Mouse (Mus musculus) urinary bladder, postnatal 0 days (tissue): ENCODE results near the gene Fam163b. TPM values are rescaled to one million over a fixed set of nuclear protein-coding genes. Genes with fewer than 3 reads are reported as not detected.

Source experiments
- polyA plus RNA-seq: library from polyadenylated mRNA; unstranded; fragments of >200 nt; fragmentation: Nextera tagmentation; extraction: Ambion mirVana; gene quantifications from 2 replicates; pipeline ENCODE4 v1.2.1, GENCODE M21; 2015

The Fam163b gene
- 0.10 TPM in 1 of 2 replicates, not detected in the other for polyA plus RNA-seq

DNA sequence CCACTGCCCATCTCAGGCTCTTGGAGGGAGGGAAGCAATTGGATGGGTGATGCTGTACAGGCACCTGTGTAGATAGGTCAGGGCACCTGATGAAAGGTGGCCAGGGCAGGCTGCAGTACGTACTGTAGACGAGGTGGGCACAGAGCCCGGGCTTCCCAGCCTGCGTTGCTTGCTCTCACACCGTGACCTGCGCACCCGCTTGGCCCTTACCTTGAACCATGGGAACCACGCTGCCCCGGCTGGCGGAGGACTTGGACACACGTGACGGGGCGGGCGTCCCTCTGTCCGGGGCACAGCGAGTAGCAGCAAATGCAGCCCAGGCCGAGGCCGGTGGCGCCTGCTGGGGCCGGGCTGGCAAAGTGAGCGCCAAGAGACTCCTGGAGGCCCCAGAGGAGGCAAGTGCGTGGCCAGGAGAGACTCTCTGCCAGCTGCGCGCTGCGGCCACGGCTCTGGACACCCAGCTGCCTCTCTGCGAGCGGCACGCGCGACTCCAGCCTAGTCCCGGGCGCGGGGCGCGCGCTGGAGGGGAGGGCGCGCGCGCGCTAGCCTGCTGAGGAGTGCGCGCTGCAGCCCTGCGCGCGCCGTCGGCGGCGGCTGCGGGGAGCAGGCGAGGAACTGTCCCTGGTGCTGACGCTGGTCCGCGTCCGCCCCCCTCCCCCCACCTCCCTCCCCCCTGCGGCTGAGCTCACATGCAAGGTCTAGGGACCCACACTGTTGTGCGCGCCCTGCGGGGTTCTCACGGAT, at the start of gene Fam163b:
Gene Fam163b (minus strand): TSS at position 542 of the 744 bp plus-strand sequence.

DNA sequence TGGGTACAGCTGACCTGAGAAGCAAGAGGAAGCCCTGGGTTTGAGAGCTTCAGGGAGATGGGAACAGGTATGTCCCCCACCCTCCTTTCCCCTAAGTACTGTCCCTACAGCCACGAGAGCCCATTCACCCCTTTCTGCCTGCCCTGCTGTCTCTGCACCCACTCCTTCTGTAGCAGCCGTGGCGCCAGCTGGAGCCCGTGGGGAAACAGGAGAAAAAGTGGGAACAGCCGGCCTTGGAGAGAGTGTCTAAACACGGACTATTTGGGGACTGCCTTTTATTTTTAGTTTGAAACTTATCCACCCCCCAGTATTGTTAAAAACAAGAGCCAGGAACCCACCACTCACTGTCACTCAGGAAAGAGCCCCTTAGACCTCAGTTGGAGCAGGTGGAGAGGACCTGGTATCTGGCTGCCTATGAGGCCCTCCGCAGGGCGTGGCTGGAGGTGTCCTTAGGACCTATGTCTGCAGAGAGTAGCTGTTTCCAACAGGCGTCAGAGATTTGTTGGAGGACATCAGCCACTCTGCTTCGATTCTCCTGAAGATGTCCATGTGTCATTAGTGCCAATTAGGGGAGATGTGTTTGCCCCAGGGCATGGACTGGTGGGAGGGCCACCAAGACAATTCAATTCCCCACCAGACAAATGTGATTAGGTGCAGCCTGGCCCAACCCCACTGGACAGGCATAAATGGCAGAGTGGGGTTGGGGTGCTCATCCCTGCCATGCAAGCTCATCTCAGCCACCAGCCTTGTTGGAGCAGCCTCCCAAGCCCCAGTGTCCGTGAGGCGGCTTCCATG, 22.7 kb upstream of the Fam163b start, which contains the start of gene Dbh:
Gene Dbh (plus strand): TSS at position 438 of the 795 bp plus-strand sequence.

DNA sequence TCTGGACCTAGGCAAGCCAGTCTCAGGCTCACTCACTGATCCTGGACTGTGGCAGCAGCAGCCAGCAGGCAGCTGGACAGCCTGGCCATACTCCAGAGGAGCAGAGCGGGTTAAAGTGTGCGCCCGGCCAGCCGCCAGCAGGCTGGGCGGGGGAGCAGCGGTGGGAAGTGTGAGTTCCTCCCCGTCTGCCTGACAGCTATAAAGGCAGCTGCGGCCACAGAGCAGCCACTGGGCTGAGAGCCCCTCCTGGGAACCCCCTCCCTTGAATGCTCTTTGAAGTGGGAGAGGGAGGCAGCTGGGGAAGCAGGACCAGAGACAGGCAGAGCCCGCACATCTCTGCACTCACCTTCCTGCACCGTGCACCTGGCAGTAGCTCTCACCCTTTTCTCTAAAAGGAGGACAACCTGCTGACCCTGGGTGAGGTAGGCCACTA, 63.1 kb downstream of the Fam163b start, which contains the start of gene Adamtsl2:
Gene Adamtsl2 (plus strand): TSS at position 228 of the 433 bp plus-strand sequence.

DNA sequence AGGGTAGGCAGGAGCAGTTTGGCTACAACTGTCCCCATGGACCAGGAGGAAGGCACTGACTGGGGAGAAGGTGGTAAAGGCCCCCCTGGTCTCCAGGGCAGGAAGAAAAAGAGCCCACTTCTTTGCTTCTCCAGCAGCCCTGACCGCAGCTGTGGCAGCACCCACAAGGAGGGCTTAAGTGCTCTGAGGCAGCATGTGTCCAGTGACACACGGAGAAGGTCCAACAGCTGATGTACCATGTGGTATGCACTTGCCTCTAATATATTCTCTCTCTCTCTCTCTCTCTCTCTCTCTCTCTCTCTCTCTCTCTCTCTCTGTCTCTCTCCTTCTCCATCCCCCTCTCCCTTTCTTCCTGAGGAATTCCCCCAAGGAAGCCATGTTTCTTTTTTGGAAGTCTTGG, 70.3 kb downstream of the Fam163b start, which contains the start of gene Mymk:
Gene Mymk (minus strand): TSS at position 202 of the 400 bp plus-strand sequence.

Other genes starting within 250 kb of the Fam163b start
- gene Surf6, start 239.6 kb downstream of the Fam163b start, polyA plus RNA-seq: 12.3 and 13.4 TPM in 2 replicates
- 21.7 and 23.8 TPM in 2 replicates for gene Med22, start 231.8 kb downstream of the Fam163b start, polyA plus RNA-seq
- gene Rpl7a, start 231.7 kb downstream of the Fam163b start, polyA plus RNA-seq: 443 and 456 TPM in 2 replicates
- 24.2 TPM in 2 replicates for gene Surf2, start 226.1 kb downstream of the Fam163b start, polyA plus RNA-seq
- gene Surf1, start 226.0 kb downstream of the Fam163b start, polyA plus RNA-seq: 42.5 and 44.8 TPM in 2 replicates
- 196 and 215 TPM in 2 replicates for gene Surf4, start 208.6 kb downstream of the Fam163b start, polyA plus RNA-seq
- gene Stkld1, start 208.4 kb downstream of the Fam163b start, polyA plus RNA-seq: 0.14 and 0.30 TPM in 2 replicates
- 20.7 and 23.3 TPM in 2 replicates for gene Rexo4, start 178.1 kb downstream of the Fam163b start, polyA plus RNA-seq
- gene Adamts13, start 169.1 kb downstream of the Fam163b start, polyA plus RNA-seq: 0.05 and 0.16 TPM in 2 replicates
- gene Cacfd1, start 132.6 kb downstream of the Fam163b start, polyA plus RNA-seq: 35.6 and 39.4 TPM in 2 replicates
- 2.5 and 3.3 TPM in 2 replicates for gene Slc2a6, start 114.5 kb downstream of the Fam163b start, polyA plus RNA-seq
- gene Mymk, start 70.3 kb downstream of the Fam163b start, polyA plus RNA-seq: not detected in 2 replicates
- gene Adamtsl2, start 63.1 kb downstream of the Fam163b start, polyA plus RNA-seq: 6.9 and 8.1 TPM in 2 replicates
- gene Dbh, start 22.7 kb upstream of the Fam163b start, polyA plus RNA-seq: 0.23 and 0.37 TPM in 2 replicates
- gene Sardh, start 105.8 kb upstream of the Fam163b start, polyA plus RNA-seq: 11.3 and 13.1 TPM in 2 replicates